Mouse (Mus musculus): ENCODE data around the gene Trmt10a. TPM values are rescaled to one million over a fixed set of nuclear protein-coding genes. Genes with fewer than 3 reads are reported as not detected.
"Not testable (repeated sequence)": the region's sequence is repeated elsewhere in the genome, so short reads cannot be mapped to it uniquely, and the experiment has no call there.

The Trmt10a gene
- total RNA-seq, 2 experiments from 2014 or later, result 1.9 to 2.1 TPM

DNA sequence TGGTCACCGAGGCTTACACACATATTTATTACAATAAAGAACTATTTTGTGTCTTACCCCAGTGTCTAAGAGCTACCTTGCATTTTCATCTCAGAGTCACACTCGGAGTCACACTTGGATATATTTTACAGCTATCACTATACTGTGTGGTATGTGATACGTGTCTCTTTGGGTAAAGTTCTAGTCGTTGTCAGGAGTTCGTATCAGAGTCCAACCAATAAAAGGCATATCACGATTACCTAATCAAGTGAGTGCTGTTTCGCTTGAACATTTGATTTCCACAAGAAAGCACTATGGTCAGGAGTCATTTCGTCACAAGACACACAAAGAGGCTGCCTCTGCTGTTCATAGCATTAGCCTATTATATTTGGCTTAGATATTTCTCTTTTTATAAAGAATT is 9.8 kb upstream of the Trmt10a start:
- DNase-seq, result no peak
- intact Hi-C loops (cut with DNase I), result loop anchor here (5.0 kb wide), 1 partner anchor 46 kb away; no protein-coding TSS in a partner anchor

DNA sequence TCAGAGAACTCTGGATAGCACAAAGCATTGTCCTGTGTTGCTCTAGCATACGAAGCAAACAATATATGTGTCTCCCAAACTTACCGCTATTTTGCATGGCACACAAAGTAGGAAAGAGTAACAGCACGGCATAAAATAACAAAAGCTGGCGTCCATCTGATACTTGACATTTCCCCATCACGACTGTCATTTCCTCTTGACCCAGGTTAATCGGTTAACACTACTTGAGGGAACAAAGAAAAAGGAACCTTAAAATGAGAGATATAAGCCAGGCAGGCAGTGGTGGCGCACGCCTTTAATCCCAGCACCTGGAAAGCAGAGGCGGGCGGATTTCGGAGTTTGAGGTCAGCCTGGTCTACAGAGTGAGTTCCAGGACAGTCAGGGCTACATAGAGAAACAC is 9.3 kb upstream of the Trmt10a start:
- DNase-seq, result no peak
- intact Hi-C loops (cut with DNase I), result loop anchor here (5.0 kb wide), 1 partner anchor 47 kb away; no protein-coding TSS in a partner anchor

DNA sequence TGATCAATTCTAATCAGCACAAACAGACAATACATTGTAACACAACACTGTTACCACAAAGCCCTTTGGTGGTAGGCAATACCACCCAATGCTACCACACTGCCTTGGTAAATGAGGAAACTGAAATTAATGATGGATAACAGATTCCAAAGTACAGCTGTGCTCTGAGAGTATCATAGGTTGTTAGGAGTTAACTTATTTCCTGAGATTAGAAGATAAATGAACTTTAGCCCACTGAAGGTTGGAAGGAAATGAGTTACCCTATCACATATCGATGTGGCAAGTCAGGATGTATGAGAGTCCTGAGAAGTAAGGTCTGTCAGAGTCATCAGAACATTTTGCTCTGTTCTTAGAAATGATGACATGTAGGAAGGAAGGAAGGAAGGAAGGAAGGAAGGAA is 8.7 kb upstream of the Trmt10a start:
- no peak for DNase-seq
- intact Hi-C loops (cut with DNase I), result loop anchor here (5.0 kb wide), 1 partner anchor 47 kb away; no protein-coding TSS in a partner anchor

- intact Hi-C loops (cut with DNase I); DNase-seq: not testable (repeated sequence)
Measured at GRCm38 (mm10) chr3:138138146-138138545, 5.1 kb upstream of the Trmt10a start.

- intact Hi-C loops (cut with DNase I), result no loop called here
- DNase-seq, result no peak
Measured at GRCm38 (mm10) chr3:138139663-138140062, 3.6 kb upstream of the Trmt10a start.

- intact Hi-C loops (cut with DNase I), result loop anchor here (2.0 kb wide), 1 partner anchor 71 kb away; no protein-coding TSS in a partner anchor
- DNase-seq, result no peak
Measured at GRCm38 (mm10) chr3:138142052-138142732, 1.1 kb upstream of the Trmt10a start.

DNA sequence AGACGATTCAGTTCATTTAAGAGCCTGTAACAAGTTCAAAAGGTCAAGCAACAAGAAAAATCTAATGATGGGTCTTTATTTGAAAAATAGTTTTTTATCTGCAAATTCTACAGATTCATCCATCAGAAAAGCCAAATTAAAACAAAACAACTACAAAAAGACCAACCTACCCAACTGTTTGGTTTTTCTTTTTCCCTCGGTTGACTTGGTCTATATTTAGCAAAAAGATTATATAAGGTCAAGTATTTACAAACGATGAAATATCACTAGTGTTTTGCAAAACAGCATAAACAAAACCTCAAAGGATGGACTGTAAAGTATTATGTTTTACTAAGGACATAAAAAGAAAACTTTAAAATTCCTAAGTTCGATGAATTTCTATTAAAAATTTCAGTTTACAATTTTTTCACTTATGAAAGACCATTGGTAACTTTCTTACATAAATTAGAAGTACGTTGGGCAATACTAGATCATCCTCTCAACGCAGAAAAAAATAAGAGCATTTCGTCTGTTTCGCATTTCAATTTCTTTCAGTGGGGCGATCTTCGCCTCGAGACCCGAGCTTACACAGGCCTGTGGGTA is 424 bp upstream of the Trmt10a start:
- DNase-seq, result no peak
- intact Hi-C loops (cut with DNase I), result loop anchor here (2.0 kb wide), 1 partner anchor 72 kb away; no protein-coding TSS in a partner anchor

DNA sequence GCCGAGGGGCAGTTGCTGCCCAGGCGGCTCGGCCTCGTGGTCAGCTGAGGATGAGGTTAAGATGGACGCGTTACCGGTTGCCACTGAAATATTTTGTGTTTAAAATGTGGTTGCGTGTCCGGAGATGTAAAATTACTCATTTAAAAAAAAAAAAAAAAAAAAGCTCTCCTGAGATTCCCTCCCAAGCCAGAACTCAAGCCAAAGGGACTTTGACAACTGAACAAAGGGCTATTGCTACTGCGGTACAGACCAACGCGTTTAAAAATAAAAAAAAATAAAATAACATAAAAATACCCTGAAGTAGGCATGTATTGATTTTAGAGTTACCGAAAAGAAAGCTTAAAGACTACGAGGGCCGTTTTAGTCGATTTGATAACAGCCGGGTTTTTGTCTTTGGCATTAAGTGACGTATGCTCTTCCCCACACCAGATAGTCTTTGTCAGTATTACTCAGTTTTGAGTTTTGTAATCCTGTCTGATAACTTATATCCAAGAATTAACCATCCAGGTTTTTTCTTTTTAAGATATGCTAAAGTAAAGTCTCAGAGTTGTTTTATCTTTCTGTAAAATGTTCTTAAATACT is 903 bp downstream of the Trmt10a start:
- intact Hi-C loops (cut with DNase I), result loop anchor here (2.0 kb wide), 2 partner anchors 151 to 279 kb away; partner anchors contain the start of gene H2afz
- DNase-seq, result no peak

DNA sequence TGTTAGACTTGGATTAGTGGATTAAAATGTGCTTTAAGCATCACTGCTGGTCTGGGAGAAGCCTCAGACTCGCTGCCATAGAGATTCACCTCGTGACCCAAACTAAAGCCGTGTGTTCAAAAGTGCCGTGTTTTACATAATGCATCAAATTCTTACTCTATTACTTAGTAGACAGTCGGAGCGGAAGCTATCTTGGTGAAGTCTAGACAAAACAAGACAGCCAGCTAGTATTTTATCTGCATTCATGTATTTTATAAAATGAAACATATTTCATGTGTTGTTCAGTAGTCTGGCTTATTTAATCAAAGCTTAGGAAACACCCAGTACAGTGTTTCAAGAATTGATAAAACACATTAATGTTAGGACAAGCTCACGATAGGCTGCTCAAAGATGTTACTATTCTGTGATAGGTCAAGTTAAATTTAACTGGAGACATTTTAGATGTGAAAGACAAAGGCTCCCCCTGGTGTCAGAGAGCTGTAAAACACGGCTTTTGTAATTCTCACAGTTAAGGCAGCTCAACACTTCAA is 1.5 kb downstream of the Trmt10a start, which contains the start of gene Mttp:
TSS of gene Mttp (minus strand) at position 327 of the 530 bp plus-strand sequence.
- DNase-seq, result peak in 1 of 2 experiments; percentile 57
- intact Hi-C loops (cut with DNase I), result loop anchor here (2.0 to 5.0 kb wide), 5 partner anchors 152 to 367 kb away; partner anchors contain the start of genes H2afz and Lamtor3

GRCm38 (mm10) chr3:138148811-138149210 is 5.6 kb downstream of the Trmt10a start:
- intact Hi-C loops (cut with DNase I), result loop anchor here (5.0 kb wide), 3 partner anchors 212 to 372 kb away; partner anchors contain the start of gene Lamtor3
- DNase-seq, result no peak

GRCm38 (mm10) chr3:138155062-138155461 is 11.8 kb downstream of the Trmt10a start:
- DNase-seq, result no peak
- intact Hi-C loops (cut with DNase I), result no loop called here

- intact Hi-C loops (cut with DNase I), result no loop called here
- DNase-seq, result no peak
Measured at GRCm38 (mm10) chr3:138156651-138157050, 13.4 kb downstream of the Trmt10a start.

DNA sequence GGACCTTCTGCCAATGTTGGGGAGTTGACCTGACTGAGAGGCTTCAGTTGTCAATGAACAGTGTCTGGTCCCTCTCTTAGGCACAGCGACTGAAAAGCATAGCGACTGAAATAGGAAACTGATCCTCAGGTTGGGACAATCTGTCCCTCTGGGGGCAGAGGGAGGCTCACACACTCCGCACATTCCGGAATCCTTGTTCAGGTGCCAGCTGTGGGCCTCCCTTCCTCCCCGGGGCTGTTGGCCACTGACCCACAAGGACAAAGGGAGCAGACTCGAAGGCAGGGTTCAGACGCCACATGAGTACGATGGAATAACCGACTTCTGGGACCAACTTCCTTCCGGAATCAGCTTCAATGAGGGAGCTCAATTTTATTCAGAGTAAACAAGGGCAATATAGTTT is 18.4 kb downstream of the Trmt10a start:
- no peak for DNase-seq
- intact Hi-C loops (cut with DNase I), result no loop called here

DNA sequence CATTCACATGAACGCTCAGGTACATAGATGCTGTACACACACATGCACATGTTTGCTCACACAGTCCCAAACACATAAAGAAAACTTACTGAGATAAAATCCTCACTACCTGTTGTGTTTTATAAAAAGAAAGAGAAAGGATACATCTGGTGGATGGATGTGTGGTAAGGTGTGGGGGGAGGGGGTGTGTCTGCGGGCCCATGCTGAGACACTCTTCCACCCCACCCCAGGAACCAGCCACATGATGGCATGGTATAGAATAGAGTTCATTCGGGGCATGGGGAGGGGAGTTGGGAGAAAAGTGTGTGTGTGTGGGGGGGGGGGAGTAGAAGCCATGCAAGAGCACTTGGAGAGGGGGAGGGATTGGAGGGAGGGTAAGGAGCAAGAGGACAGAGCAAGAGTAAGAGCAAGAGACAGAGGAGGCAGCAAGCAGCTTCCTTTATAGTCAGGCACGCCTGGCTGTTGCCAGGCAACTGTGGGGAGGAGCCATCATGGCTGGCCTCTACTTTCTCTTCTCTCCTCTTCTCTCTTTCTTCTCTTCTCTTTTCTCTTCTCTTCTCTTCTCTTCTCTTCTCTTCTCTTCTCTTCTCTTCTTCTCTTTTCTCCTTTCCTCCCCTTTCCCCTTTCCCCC is 19.4 kb downstream of the Trmt10a start:
- intact Hi-C loops (cut with DNase I), result no loop called here
- no peak for DNase-seq

DNA sequence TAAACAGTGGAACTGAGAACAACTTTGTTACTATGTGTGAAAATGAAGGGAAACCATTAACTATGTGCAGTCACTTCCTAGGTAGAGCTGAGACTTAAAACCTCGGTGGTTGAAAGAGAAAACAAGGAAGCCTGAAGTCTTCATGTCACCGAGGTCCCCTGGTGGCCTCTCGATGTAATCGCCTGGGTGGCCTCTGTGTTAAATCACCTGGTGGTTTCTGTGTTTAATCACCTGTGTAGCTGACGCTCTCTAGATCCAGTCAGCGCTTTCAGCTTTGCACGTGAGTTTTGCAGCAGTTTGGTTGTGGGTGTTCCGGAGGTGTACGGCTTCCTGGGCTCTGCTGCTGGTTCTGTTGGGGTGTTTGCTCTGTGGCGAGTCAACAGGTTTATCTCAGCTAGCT is 30.0 kb downstream of the Trmt10a start:
- DNase-seq, result no peak
- intact Hi-C loops (cut with DNase I), result no loop called here

DNA sequence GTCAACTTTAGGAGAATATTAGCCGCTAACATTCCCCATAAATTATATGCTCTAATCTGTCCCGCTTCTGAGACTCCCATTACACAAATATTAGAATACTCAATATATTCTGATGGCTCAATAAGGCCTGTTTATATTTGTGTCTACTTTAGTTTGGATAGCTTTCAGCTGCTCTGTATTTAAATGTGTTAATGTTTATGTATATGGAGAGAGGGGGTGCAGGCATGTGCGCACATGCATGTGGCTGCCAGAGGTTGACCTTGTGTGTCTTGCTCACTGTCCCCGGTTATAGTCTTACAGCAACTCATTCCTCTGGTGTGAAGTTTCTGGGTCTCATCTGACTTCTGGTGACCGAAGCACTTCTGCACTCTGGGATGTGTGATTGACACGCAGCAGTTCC is 32.3 kb downstream of the Trmt10a start:
- DNase-seq, result no peak
- intact Hi-C loops (cut with DNase I), result no loop called here

GRCm38 (mm10) chr3:138182019-138182418 is 38.8 kb downstream of the Trmt10a start:
- intact Hi-C loops (cut with DNase I), result no loop called here
- DNase-seq, result no peak

DNA sequence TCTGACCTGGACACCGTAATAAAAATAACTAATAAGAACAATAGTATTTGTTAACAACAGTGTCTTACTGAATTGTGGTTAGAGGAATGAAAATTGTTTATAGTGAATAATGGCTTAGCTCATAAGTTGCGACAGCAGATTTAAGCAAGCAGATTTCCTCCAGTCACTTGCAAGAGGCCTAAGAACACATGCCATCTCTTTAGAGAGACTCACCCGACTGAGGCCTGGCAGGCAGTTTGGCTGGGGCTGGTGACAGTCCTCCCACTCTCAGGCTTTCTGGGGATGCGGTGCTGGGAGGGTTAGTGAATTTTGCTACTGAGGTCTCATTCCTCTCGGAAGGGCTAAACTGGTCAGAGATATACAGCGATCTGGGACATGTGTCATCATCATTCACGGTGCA is 40.1 kb downstream of the Trmt10a start:
- intact Hi-C loops (cut with DNase I), result no loop called here
- no peak for DNase-seq

DNA sequence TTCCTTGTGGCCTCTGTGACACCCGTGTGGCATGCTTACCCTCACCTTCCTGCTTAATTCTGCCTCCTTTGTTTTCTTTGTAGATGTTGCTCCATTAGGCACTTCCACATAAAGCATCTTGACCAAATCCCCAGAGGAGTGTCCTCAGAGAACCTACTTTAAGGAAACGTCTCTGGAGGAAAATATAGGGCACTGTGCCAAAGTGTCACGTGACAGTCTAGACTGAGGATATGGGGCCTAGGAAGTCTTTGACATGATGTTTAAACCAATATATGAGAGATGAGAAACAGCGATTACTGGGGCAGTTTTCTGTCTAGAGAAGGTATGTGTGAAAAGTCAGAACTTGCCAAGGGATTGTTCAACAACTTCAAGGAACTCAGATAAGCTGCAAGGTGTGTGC is 42.0 kb downstream of the Trmt10a start:
- no peak for DNase-seq

More for the DNA sequence above, 42.0 kb downstream of the Trmt10a start:
- intact Hi-C loops (cut with DNase I), result no loop called here

Measured in gastrocnemius, postnatal 36 days (tissue).